Mouse (Mus musculus): ENCODE results near the gene Pagr1a.

Pagr1a gene

DNA sequence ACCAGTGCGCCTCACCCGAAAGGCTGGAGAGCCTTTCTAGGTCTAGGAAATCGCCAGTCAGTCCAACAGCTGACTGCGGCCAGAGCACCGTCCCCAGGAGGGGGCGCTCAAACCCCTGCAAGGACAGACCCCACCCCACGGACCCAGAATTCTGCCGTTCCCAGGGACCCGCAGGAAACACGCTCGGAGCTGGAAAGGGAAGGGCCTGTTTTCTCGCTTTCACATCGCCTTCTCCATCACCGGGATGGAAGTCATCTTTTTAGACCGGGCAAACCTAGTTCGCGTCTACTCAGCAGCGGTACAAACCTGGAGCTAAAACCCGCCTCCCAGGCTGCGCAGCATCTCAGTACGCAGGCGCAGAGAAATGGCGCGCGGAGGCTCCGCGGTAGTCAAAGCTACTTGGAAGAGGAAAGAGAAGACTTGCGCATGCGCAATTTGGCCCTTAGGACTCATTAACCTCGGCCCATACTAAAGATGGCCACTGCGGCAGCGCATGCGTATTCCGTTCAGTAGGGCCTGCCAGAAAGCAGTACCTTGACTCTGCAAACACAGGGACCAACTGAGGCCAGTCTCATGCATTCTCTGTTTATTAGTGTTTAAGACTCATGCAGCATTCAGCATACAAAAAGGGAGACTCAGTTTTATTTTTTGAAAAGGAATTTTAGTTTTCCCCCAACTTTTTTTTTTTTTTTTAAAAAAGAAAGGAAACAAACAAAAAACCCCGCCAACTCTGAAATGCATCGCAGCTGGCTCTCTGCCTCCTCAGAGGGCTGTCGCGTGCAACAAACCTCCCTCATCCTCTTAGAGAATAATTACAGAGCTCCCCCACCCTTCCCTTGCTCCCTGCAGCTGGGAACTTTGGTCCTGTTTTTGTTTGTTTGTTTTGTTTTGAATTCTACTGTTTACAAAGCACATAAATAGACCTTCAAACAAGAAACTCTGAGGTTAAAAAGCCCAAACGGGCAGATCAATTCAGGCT lies at the start of gene Pagr1a:
Gene Pagr1a, minus strand, starts transcription at position 382 of the 979 bp plus-strand sequence.
- DNase-seq (ENCODE audit: low read depth): peak; percentile 96

DNA sequence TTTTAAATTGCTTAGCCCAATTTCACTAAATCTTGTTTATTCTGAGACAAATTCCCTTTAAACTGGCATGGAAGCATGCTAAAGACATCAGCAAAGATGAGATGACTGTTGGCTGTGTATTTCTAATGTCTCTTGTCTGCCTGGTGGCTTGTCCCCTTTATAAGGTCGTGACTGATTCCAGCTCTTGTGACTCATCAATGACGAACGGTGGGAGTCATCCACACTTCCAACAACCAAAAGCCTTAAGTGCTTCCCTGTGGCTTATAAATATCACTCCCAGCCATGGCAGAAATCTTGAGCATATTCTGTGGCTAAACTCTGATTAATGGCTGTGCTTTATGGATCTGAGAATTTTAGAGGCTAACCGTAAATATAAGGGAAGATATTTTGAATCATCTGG lies 49.2 kb upstream of the Pagr1a start:
- DNase-seq (ENCODE audit: low read depth): no peak

DNA sequence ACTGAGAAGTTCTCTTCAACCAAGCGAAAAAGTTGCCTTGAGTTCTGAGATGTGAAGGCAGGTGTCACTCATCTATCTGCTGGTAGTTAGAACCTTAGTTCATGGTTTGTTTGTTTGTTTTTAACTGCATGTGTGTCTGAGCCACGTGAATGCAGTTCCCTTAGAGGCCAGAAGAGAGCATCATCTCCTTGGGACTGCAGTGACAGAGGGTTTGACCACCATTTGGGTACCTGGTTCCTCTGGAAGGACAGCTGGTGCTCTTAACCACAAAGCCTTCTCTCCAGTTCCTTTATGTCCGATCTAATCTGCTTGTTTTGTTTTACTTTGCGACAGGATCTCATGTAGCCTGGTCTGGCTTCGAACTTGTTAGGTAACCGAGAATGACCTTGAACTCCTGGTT lies 48.4 kb upstream of the Pagr1a start:
- DNase-seq (ENCODE audit: low read depth): no peak

DNA sequence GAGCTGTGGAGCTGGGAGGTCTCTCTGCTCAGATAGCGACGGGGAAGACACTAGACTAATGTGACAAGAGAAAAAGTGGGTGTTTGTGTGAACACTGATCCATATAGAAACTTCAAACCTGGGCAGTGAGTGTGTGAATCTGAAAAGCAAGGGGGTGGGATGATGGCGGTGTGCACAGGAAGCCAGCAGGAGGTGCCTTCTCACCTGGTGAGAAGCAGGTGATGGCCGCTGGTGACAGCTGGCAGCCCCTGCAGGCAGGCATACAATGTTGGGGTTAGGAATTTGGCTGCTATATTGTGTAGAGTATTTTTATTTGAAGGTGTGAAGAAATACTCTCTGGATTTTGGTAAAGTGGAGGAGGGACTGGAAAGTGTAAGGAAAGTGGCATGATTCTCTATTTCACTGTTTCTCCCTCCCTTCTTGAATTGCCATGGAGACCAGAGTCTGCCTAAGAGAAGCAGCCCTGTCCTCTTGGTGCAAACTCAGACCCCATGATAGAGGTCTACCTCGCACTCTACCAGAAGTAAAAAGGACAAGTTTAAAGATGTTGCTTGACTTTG lies 38.0 kb upstream of the Pagr1a start:
- no peak for DNase-seq (ENCODE audit: low read depth)

DNA sequence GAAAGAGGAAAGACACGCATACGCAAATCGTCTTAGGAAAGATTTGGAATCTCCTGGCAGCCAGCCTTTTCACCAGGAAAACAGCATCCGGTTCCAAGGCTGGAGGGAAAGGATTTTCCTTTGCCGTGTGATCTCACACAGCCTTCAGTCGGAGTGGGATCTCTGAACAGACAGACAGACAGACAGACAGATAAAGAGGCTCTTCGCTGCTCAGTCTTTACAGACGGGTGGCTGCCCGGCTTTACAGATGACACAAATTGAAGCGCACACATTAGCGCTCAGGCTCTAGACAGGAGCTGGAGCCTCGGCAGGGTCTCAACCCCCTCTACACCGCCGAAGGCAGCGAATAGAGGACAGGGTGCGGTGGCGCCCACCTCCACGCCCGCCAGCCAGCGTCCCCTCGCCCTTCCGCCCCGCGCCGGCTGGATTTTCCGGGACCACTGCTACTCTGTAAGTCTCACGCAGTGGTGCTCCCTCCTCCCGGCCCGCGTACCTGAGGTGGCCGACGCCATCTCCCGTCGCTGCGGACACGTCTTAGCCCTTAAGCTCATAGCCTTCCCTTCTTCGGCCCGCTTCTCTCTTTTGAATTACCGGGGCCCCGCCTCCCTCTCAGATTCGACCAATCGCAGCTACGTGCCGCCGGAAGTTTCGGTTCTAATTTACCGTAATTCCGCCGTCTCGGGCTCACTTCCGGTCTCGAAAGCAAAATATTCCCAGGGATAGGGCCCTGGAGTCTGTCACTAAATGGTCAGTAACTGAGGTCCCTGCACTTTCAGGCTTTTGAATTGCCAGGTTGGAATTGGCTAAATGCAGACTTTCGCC lies 24.9 kb upstream of the Pagr1a start, which contains the start of gene Kif22:
Gene Kif22, minus strand, starts transcription at position 621 of the 822 bp plus-strand sequence.
- peak; percentile 76 for DNase-seq (ENCODE audit: low read depth)

DNA sequence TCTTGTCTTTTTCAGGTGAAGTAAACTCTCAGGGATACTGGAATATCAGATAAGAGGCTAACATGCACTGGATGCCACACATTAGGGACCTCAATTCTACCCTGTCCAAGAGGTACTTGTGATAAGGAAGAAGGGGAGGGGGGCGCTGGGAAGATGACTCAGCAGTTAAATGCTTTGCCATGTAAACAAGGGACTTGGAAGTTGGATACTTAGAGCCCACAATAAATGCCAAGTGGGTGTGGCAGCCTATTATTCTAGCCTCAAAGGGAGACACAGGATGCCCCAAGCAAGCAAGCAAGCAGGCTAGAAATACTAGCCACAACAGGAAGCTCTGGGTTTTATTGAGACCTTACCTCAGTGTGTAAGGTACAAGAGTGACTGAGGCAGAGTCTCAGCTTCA lies 14.1 kb upstream of the Pagr1a start:
- DNase-seq (ENCODE audit: low read depth): no peak

DNA sequence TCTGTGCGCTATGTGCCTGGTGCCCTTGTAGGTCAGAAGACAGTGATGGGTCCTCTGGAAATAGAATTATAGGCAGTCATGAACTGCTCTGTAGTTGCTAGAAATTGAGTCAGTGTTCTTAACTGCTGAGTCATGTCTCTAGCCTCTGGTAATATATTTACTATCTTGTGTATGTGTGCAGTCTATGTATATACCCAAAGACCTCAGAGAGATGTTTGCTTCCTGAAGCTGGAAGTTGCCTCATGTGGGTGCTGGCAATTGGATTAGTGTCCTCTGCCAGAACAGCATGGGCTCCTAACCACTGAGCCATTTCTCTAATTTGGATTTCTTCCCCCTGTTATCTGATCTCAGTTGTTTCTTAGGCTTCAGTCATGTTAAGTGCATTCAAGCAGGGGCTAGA lies 13.0 kb upstream of the Pagr1a start:
- DNase-seq (ENCODE audit: low read depth): no peak

DNA sequence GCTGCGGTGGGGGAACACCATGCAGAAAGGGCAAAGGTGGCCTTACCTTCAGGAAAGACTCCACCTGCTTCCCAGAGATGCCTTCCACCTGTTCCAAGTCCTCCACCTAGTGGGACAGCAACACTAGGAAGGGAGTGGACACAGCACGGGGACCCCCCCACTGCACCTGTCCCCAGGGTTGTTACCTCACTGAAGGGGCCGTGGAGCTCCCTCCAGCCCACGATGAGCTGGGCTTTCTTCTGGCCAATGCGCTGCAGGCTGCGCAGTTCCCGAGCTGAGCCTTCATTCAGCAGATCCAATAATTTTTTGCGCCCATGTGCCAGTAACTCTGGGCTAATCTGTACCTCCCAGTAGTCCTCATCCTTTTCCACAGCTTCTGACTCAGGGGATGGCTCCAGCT lies 10.7 kb upstream of the Pagr1a start:
- DNase-seq (ENCODE audit: low read depth): no peak

DNA sequence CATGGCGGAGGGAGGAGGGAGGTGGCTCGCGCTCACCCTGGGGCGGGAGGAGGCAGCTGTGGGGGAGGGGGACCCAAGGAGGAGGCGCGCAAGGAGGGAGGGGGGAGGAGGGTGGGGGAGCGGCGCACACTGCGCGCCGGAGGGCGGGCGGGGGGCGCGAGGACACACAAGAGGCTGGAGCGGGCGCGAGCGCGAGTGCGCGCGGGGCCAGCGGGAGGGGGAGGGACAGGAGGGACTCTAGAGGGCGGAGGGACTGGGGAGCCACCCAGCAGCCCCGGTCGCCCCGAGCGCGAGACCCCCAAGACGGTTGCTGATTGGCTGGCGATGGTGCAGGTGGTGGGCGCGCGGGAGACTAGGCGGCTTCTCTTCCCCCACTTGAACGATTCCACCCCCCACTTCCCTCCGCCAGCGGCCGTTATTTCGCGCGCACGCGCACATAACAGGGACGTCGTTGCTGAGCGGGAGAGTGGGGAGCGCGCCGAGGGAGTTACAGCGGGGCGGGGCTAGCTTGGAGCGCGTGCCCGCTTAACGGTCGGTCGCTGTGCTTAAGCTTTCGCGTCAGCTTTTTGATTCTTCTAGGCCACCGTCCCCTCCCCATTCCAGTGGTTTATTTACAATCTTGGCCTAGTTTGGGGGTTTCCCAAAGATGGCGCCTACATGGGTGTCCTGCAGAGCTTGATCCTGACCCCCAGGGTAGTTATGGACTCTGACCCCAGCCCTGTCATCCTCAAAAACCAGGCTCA lies 10.0 kb upstream of the Pagr1a start, which contains the start of gene Maz:
Gene Maz, minus strand, starts transcription at position 54 of the 743 bp plus-strand sequence.
- peak; percentile 98 for DNase-seq (ENCODE audit: low read depth)

DNA sequence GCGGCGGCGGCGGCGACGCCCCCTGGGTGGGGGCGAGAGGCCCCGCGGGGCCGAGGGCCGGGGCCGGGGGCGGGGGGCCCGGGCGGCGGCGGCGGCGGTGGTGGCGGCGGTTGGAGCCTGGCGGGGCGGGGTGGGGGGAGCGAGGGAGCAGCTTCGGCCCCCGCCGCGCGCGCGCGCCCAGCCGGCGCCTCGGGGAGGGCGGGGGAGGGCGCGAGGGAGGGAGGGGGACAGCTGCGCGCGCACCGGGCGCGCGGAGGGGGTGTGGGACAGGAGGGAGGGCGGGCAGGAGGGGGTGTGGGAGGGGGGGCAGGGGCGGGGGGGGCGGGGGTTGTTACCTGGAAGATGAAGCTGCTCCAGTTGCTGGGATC lies 9.4 kb upstream of the Pagr1a start:
- no peak for DNase-seq (ENCODE audit: low read depth)

DNA sequence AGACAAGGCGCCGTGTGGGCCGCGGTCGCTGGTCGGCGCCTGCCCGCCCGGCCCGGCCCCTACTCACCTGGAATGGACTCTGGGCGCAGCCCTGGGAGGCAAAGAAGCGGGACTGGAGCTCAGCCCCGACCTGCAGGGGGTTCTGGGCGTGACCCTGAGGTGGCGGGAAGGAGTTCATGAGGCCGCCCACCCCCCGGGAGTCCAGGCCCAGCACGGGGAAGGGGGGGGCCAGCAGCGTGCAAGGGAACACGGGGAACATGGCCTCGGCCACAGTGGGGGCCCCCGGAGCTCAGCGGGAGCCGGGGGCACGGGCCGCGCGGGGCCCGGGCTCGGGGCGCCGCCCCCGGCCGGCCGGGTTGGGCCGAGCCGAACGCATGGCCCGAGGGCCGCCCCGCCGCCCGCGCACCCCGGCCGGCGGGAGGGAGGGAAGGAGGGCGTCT lies 9.0 kb upstream of the Pagr1a start:
- no peak for DNase-seq (ENCODE audit: low read depth)

DNA sequence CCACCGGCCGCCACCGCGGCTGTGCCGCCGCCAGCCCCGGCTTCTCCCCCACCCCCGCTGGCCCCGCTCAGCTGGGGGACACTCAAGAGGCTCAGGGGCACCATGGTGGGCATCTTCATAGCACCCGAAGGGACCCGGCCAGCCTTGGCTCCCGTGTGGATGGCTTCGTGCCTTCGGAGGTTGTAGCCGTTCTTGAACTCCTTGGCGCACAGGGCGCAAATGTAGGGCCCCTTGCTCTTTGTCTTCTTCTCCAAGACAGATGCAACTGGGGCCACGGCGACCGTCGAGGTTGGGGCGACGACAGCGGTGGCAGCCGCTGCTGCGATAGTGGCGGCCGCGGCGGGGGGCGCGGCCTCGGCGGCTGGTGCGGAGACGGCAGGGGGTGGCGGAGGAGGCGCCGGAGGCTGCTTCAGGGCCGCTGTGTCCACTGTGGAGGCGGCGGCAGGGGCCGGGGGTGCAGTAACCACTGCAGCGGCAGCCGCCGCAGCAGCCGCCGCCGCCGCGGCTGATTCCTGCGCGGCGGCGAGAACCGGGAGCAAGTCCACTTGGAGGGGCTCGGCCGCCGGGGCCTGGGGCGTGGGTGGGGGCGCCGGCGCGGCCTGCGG lies 8.5 kb upstream of the Pagr1a start:
- no peak for DNase-seq (ENCODE audit: low read depth)

DNA sequence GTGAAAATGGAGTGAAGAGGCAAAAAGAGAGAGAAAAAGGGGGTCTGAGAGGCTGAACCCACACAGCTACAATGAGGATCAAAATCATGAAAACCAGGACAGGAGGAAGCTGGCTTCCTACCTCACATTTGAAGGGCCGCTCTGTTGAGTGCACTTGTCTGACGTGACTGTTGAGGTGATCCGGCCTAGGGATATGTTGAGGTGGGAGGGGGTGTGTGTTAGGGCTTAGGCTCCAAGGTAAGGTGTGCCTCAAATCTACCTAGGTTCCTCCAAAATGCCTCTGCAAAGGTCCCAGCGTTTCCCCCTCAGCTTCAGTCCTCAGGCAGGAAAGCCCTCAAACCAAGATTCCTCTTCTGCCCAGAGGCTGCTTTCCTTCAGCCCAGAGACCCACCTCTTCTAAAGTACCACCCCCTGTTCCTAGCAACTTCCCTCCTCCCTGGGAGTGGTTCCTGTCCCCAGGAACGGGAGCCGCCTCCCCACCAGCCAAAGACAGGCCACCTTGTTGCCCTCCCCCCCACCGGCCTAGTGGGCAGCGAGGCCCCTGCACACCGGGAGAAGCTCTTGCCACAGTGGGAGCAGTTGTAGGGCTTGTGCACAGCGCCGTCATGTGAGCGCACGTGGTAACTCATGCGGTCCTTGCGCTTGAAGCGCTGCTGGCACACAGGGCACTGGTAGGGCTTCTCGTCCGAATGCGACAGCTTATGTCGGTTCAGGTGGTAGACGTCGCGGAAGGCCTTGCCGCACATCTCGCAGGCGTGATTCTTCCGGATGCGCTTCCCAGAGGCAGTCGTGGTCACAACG lies 7.8 kb upstream of the Pagr1a start:
- DNase-seq (ENCODE audit: low read depth): peak; percentile 70

DNA sequence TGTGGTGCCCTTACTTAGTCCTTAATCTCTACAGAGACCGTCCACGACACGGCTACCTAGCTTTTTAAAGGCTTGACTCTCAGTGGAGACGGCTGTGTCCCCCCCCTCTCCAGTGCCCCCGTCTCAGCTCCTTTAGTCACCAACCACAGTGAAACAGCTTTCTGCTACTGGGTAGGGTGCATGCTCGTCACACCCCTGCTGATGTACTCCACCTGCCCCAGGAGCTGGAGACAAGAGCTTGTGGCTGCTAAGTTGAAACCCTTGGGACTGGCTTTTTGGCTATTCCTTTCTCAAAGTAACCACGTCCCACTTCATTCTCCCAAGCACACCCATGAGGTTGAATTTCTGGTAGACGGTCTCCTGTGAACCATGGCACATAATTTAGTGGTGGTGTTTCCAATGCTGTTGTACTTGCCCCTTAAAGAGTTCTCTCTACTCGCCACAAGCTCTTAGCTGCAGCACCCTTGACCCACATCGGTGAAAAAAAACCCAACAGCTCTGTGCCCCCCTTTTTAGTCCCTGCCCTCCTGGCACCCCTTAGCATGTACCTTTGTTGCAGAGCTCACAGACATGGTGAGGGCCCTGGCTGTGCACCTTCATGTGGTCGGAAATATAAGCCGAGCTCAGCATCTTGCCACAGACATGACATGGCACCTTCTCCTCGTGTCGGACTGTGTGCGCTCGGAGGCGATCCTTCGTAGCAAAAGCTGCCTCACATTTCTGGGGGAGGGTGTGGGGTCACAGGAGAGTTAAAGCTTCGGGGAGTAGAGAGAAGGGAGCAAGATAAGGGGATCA lies 6.9 kb upstream of the Pagr1a start:
- DNase-seq (ENCODE audit: low read depth): no peak

DNA sequence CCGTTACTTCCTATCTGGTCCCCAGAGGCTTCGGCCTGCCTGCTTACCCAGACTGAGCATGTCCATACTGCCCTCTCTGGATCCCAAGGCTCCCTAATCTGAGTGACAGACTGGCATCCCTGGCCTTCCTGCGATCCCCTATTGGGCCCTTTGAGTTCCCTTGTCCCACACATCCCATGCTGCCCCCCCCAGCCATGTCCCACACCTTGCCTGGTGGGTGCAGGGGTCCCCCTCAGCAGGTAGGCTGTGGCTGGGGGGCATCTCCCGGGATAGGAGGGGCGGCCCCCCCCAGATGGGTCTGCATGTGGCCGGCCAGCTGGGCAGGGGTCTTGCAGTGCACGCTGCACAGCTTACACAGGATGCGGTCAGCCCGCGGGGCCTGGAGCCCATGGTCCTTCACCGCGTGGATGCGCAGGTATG lies 6.1 kb upstream of the Pagr1a start:
- DNase-seq (ENCODE audit: low read depth): no peak

DNA sequence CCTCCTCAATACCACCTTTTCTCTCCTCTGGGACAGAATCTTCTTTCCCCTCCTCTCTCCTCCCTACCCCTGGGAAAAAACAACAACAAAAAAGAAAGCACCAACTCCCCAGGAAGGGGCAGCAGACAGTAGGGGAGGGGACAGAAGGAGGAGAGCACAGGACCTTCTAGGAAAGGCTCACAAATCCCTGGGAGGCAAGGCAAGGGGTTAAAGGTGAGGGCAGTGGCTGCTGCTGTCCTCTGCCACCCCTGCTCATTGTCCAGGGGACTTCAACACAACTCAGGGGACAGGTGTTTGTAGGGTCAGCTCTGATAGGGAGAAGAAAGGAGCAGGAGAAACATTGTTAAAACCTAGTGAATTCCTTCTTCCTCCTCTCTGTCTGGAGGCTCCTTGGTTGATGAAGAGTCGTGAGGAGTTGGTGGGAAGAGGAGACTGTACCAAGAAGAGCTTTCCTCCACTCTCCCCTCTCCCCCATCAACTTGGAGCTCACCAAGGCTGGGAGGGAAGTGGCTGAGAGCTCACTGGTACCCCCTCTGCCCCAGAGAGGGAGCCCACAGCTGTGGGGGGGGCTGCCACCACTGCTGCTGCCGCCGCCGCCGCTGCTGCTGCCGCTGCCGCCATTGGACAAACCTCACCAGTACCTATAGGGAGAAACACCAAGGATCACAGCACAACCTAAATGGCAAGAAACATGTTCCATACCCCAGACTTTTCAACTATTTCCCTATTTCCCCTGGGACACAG lies 5.5 kb upstream of the Pagr1a start:
- no peak for DNase-seq (ENCODE audit: low read depth)

DNA sequence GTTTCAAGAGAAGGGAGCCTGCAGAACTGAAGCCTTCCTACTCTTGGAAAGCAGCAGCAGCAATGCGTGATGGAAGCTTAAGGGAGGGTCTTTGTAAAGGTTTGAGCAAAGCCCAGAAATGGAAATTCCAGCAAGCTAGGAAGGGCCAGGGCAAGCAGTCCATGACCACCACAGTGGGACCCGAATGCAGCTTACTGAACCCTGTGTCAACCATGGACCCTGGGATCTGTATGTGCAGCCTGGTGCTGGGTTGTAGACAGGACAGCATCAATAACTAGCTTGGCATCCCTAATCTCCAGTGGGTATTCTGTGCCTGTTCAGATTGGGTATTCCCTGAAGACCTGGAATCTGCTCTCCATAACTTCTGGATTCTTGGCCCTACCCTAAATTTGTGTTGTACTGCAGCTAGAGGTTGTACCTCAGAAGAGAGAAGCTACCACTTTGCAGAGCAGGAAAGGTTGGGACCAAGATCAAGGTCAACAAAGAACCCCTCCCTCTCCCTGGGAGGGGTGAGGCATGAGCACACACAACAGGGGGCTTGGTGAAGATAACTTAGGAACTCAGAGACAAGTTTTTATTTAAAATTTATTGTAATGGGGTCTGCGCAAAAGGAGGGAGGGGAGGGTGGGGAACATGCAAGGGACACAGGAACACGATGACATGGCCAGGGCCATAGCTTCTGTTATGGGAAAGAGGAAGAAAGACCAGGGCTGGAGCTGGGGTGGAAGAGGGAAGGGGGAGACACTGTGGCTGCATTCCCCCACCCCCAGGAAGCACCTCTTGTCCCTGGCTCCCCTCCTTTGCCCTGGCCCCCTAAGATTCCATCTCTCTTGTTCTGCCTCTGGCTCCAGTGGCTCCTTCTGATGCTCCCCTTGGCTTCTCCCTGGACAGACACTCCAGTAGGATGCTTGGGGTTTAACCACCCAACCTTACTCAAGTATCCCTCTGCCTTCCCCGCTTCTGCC lies 4.7 kb upstream of the Pagr1a start:
- DNase-seq (ENCODE audit: low read depth): no peak

Data from fibroblast of lung, adult 2 months (primary cell).